Mouse (Mus musculus): ENCODE measurements around the gene Soat1. TPM values are rescaled to one million over a fixed set of nuclear protein-coding genes. Genes with fewer than 3 reads are reported as not detected.

Gene Soat1
- total and polyA plus RNA-seq, 3 experiments: 51.0 to 257 (median 244) TPM

DNA sequence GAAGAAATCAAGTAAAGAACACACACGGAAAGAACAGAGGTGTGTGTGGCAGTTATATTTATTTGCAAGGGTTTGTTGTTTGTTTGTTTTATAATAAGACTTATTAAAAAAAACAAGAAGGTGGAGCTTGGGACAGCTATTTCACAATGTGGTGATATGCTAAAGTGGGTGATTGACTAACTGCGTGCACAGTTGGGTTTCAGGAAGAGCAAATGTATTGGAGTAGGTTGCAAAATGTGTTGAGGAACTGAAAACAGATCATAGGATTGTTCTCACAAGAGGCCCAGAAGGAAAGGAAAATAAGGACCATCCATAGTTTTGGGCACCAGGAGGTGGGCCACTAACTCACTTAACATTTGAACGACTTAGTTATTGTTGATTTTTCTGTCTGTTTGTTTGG is 3.1 kb downstream of the Soat1 start:
- ATAC-seq (ENCODE audit: extremely low read depth, insufficient number of reproducible peaks, low FRiP score, poor library complexity, severe bottlenecking): no peak

GRCm38 (mm10) chr1:156470557-156470956 is 3.6 kb downstream of the Soat1 start:
- Histone ChIP-seq H3K9me3 (replicated peaks) (peaks cover 7% of the 10 kb centered on the region), H3K27me3 (ENCODE audit: insufficient read depth, low read length) (peaks cover 6% of the 10 kb centered on the region; the same call in 1 of the 2 replicates), H3K4me3 (ENCODE audit: low read depth, low read length) (peak overlapping the region; percentile 15; the same call in 1 of the 2 replicates), H3K4me1 (ENCODE audit: insufficient read depth, low read depth, low read length) (peaks cover 47% of the 10 kb centered on the region), H3K36me3 (replicated peaks) (peaks cover 37% of the 10 kb centered on the region)
- no peak for DNase-seq (ENCODE audit: low spot score)
- no peak for ATAC-seq (ENCODE audit: extremely low read depth, insufficient number of reproducible peaks, low FRiP score, poor library complexity, severe bottlenecking)
- no peak for TF ChIP-seq CTCF (IDR thresholded peaks at IDR 0.05; ENCODE audit: low read depth, low read length)
- no peak for TF ChIP-seq GATA1 (IDR thresholded peaks at IDR 0.05; ENCODE audit: borderline replicate concordance, low read length)

More for the DNA sequence above, 3.1 kb downstream of the Soat1 start:
- no peak overlapping the region for H3K4me3 ChIP-seq (ENCODE audit: low read depth, low read length)
- H3K27me3 ChIP-seq (ENCODE audit: insufficient read depth, low read length): peaks cover 8% of the 10 kb centered on the region; the same call in 1 of the 2 replicates
- TF ChIP-seq TAL1 (conservative IDR thresholded peaks at IDR 0.05; ENCODE audit: low read depth, low read length): no peak
- no peak for TF ChIP-seq CTCF (IDR thresholded peaks at IDR 0.05; ENCODE audit: low read depth, low read length)
- TF ChIP-seq GATA1 (IDR thresholded peaks at IDR 0.05; ENCODE audit: borderline replicate concordance, low read length): no peak
- no peak for TF ChIP-seq GATA2 (IDR thresholded peaks at IDR 0.05; ENCODE audit: borderline replicate concordance, low read depth, low read length)
- DNase-seq (ENCODE audit: low spot score): no peak
- H3K36me3 ChIP-seq (replicated peaks): peaks cover 32% of the 10 kb centered on the region
- H3K4me1 ChIP-seq (ENCODE audit: insufficient read depth, low read depth, low read length): peaks cover 47% of the 10 kb centered on the region
- H3K9me3 ChIP-seq (replicated peaks): peaks cover 7% of the 10 kb centered on the region

GRCm38 (mm10) chr1:156468576-156468975 is 5.6 kb downstream of the Soat1 start:
- no peaks in the 10 kb centered on the region for H3K27me3 ChIP-seq (ENCODE audit: insufficient read depth, low read length)
- H3K36me3 ChIP-seq (replicated peaks): peaks cover 48% of the 10 kb centered on the region
- ATAC-seq (ENCODE audit: extremely low read depth, insufficient number of reproducible peaks, low FRiP score, poor library complexity, severe bottlenecking): no peak
- H3K9me3 ChIP-seq (replicated peaks): peaks cover 7% of the 10 kb centered on the region
- peaks cover 42% of the 10 kb centered on the region for H3K4me1 ChIP-seq (ENCODE audit: insufficient read depth, low read depth, low read length)
- H3K4me3 ChIP-seq (ENCODE audit: low read depth, low read length): no peak overlapping the region
- TF ChIP-seq GATA2 (IDR thresholded peaks at IDR 0.05; ENCODE audit: borderline replicate concordance, low read depth, low read length): no peak
- TF ChIP-seq POLR2AphosphoS5 (IDR thresholded peaks at IDR 0.05; ENCODE audit: insufficient replicate concordance, low read depth, low read length): no peak
- no peak for TF ChIP-seq TAL1 (conservative IDR thresholded peaks at IDR 0.05; ENCODE audit: low read depth, low read length)
- TF ChIP-seq CTCF (IDR thresholded peaks at IDR 0.05; ENCODE audit: low read depth, low read length): no peak
- no peak for TF ChIP-seq GATA1 (IDR thresholded peaks at IDR 0.05; ENCODE audit: borderline replicate concordance, low read length)
- DNase-seq (ENCODE audit: low spot score): no peak

- Histone ChIP-seq H3K4me3 (ENCODE audit: low read depth, low read length) (no peak overlapping the region), H3K4me1 (ENCODE audit: insufficient read depth, low read depth, low read length) (peaks cover 43% of the 10 kb centered on the region), H3K36me3 (replicated peaks) (peaks cover 52% of the 10 kb centered on the region), H3K27me3 (ENCODE audit: insufficient read depth, low read length) (no peaks in the 10 kb centered on the region), H3K9me3 (replicated peaks) (peaks cover 7% of the 10 kb centered on the region)
- DNase-seq (ENCODE audit: low spot score) (no peak), ATAC-seq (ENCODE audit: extremely low read depth, insufficient number of reproducible peaks, low FRiP score, poor library complexity, severe bottlenecking) (no peak)
- TF ChIP-seq POLR2AphosphoS5 (IDR thresholded peaks at IDR 0.05; ENCODE audit: insufficient replicate concordance, low read depth, low read length) (no peak), TAL1 (conservative IDR thresholded peaks at IDR 0.05; ENCODE audit: low read depth, low read length) (no peak), GATA1 (IDR thresholded peaks at IDR 0.05; ENCODE audit: borderline replicate concordance, low read length) (no peak), GATA2 (IDR thresholded peaks at IDR 0.05; ENCODE audit: borderline replicate concordance, low read depth, low read length) (no peak), CTCF (IDR thresholded peaks at IDR 0.05; ENCODE audit: low read depth, low read length) (no peak)
These were observed 6.4 kb downstream of the Soat1 start for GRCm38 (mm10) chr1:156467655-156468255.

- Histone ChIP-seq H3K4me1 (ENCODE audit: insufficient read depth, low read depth, low read length) (peaks cover 46% of the 10 kb centered on the region), H3K27me3 (ENCODE audit: insufficient read depth, low read length) (no peaks in the 10 kb centered on the region), H3K4me3 (ENCODE audit: low read depth, low read length) (no peak overlapping the region), H3K9me3 (replicated peaks) (peaks cover 7% of the 10 kb centered on the region), H3K36me3 (replicated peaks) (peaks cover 58% of the 10 kb centered on the region)
- ATAC-seq (ENCODE audit: extremely low read depth, insufficient number of reproducible peaks, low FRiP score, poor library complexity, severe bottlenecking) (no peak), DNase-seq (ENCODE audit: low spot score) (no peak)
- TF ChIP-seq POLR2AphosphoS5 (IDR thresholded peaks at IDR 0.05; ENCODE audit: insufficient replicate concordance, low read depth, low read length): no peak
- TF ChIP-seq GATA1 (IDR thresholded peaks at IDR 0.05; ENCODE audit: borderline replicate concordance, low read length): no peak
- no peak for TF ChIP-seq GATA2 (IDR thresholded peaks at IDR 0.05; ENCODE audit: borderline replicate concordance, low read depth, low read length)
- TF ChIP-seq TAL1 (conservative IDR thresholded peaks at IDR 0.05; ENCODE audit: low read depth, low read length): no peak
- no peak for TF ChIP-seq CTCF (IDR thresholded peaks at IDR 0.05; ENCODE audit: low read depth, low read length)
These were observed 9.2 kb downstream of the Soat1 start for GRCm38 (mm10) chr1:156464963-156465362.

DNA sequence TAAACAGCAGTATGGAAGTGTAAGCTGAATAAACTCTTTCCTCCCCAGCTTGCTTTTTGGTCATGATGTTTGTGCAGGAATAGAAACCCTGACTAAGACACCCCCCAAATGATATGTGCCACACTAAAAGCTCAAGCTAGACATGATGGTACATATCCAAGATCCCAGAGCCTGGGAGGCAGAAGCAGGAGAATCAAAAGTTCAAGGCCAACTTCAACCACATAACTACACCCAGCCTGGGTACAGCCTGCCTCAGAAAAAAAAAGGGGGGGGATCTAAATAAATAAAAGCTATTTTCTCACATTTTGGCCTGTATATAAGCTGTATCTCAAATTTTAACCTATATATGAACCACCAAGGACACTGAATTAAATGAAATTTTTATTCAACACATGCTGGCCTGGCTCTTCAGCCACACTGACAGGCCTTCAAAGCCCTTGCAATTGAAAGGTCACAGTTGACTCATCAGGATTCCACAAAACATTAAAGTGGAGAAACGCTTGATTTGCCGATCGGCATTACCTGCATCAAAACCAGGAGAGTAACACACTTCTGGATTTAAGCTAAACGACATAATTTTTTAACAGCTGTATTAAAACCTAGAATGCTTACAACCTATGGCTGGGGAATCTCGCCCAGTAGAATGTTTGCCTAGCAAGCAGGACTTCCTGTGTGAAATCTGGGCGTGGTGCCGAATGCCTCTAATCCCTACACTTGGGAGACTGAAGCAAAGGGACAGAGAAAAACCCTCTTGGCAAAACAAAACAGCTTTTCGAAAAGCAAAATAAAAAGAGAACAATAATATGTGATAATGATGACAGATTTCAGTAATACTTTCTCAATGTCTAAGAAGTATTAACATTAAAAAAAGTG is 9.9 kb downstream of the Soat1 start:
- no peak overlapping the region for H3K4me3 ChIP-seq (ENCODE audit: low read depth, low read length)
- DNase-seq (ENCODE audit: low spot score) (no peak), ATAC-seq (ENCODE audit: extremely low read depth, insufficient number of reproducible peaks, low FRiP score, poor library complexity, severe bottlenecking) (no peak)
- H3K36me3 ChIP-seq (replicated peaks): peaks cover 57% of the 10 kb centered on the region
- H3K27me3 ChIP-seq (ENCODE audit: insufficient read depth, low read length): no peaks in the 10 kb centered on the region
- peaks cover 45% of the 10 kb centered on the region for H3K4me1 ChIP-seq (ENCODE audit: insufficient read depth, low read depth, low read length)
- TF ChIP-seq TAL1 (conservative IDR thresholded peaks at IDR 0.05; ENCODE audit: low read depth, low read length): no peak
- TF ChIP-seq GATA1 (IDR thresholded peaks at IDR 0.05; ENCODE audit: borderline replicate concordance, low read length): no peak
- no peak for TF ChIP-seq GATA2 (IDR thresholded peaks at IDR 0.05; ENCODE audit: borderline replicate concordance, low read depth, low read length)
- TF ChIP-seq CTCF (IDR thresholded peaks at IDR 0.05; ENCODE audit: low read depth, low read length): no peak
- TF ChIP-seq POLR2AphosphoS5 (IDR thresholded peaks at IDR 0.05; ENCODE audit: insufficient replicate concordance, low read depth, low read length): no peak
- H3K9me3 ChIP-seq (replicated peaks): peaks cover 2% of the 10 kb centered on the region
